Mouse (Mus musculus) C2C12 (cell line): ENCODE measurements around the gene Gng4. TPM values are rescaled to one million over a fixed set of nuclear protein-coding genes. Genes with fewer than 3 reads are reported as not detected.

ENCODE experiments used
- H3K27me3 ChIP-seq: one replicate; pipeline ENCODE4 v1.6.1; 2011; ENCODE audit not compliant: control insufficient read depth, insufficient read depth, insufficient read length
- H3K36me3 ChIP-seq: one replicate; pipeline ENCODE4 v1.6.1; 2011; ENCODE audit not compliant: control insufficient read depth, insufficient read depth
- H3K4me3 ChIP-seq: one replicate; pipeline ENCODE4 v1.5.1; 2011; ENCODE audit warnings: mild to moderate bottlenecking, control low read depth; ENCODE audit not compliant: poor library complexity, insufficient read depth, severe bottlenecking
- H3K79me2 ChIP-seq: one replicate; pipeline ENCODE4 v1.6.1; 2011; ENCODE audit not compliant: control insufficient read depth, insufficient read depth
- H3K79me3 ChIP-seq: one replicate; pipeline ENCODE4 v1.6.1; 2011; ENCODE audit warnings: low read depth, control low read depth
- H3ac ChIP-seq: one replicate; pipeline ENCODE3; 2011; ENCODE audit warnings: low read depth; ENCODE audit not compliant: control insufficient read depth, insufficient read length
- CEBPB ChIP-seq: IDR thresholded peaks from one replicate; pipeline ENCODE4 v1.6.1; 2011; ENCODE audit warnings: low read depth, mild to moderate bottlenecking, control low read depth, moderate library complexity
- CTCF ChIP-seq: IDR thresholded peaks from one replicate; pipeline ENCODE4 v1.5.1; 2011; ENCODE audit not compliant: control insufficient read depth, insufficient read depth, insufficient read length
- FOSL1 ChIP-seq: IDR thresholded peaks from one replicate; pipeline ENCODE4 v1.8.0; 2011; ENCODE audit warnings: mild to moderate bottlenecking, low read length; ENCODE audit not compliant: poor library complexity, insufficient read depth, severe bottlenecking
- MAX ChIP-seq: IDR thresholded peaks from one replicate; pipeline ENCODE4 v1.6.1; 2011; ENCODE audit warnings: mild to moderate bottlenecking, control low read depth
- MYOD1 ChIP-seq: IDR thresholded peaks from one replicate; pipeline ENCODE4 v1.6.1; 2011; ENCODE audit warnings: low read depth; ENCODE audit not compliant: control insufficient read depth, insufficient read length
- MYOG ChIP-seq: IDR thresholded peaks from one replicate; pipeline ENCODE4 v1.6.1; 2011; ENCODE audit not compliant: control insufficient read depth, insufficient read length; ENCODE audit errors: extremely low read depth
- USF1 ChIP-seq: IDR thresholded peaks from one replicate; pipeline ENCODE4 v1.6.1; 2011; ENCODE audit warnings: low read depth, mild to moderate bottlenecking, control low read depth, moderate library complexity
- polyA plus RNA-seq: library from polyadenylated mRNA; unstranded; fragments of >200 nt; fragmentation: generic; extraction: Trizol; gene quantifications from one replicate; pipeline ENCODE4 v1.2.1, GENCODE M21; 2012; ENCODE audit warnings: missing spikeins

Gng4 gene
- polyA plus RNA-seq, 1 experiment: 0.04 TPM

DNA sequence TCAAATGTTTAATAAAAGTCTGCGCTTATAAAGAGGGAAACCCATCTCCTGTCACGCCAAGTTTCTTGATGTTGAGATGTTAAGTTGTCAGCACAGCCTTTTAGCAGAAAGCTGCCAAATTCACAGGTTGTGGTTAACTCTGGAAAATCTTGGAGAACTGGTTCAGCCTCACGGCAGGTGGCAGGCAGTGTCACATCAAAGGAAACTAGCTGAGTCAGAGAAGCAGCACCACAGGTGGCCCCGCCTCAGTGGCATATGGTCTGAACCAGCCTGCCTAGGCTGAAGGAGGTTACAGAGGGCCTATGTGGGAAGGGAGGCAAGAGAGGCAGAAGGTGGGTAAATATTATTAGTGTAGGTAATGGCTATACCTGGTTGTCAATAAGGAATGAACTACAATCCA is 61.2 kb downstream of the Gng4 start:
- no peaks in the 10 kb centered on the region for H3K79me2 ChIP-seq
- H3K27me3 ChIP-seq: peaks cover 3% of the 10 kb centered on the region
- no peaks in the 10 kb centered on the region for H3K79me3 ChIP-seq
- H3K4me3 ChIP-seq: no peak overlapping the region
- no peaks in the 10 kb centered on the region for H3K36me3 ChIP-seq
- TF ChIP-seq USF1 (no peak), FOSL1 (no peak), MYOD1 (no peak), MAX (no peak), CTCF (no peak), CEBPB (no peak), MYOG (no peak)
- no peak overlapping the region for H3ac ChIP-seq

DNA sequence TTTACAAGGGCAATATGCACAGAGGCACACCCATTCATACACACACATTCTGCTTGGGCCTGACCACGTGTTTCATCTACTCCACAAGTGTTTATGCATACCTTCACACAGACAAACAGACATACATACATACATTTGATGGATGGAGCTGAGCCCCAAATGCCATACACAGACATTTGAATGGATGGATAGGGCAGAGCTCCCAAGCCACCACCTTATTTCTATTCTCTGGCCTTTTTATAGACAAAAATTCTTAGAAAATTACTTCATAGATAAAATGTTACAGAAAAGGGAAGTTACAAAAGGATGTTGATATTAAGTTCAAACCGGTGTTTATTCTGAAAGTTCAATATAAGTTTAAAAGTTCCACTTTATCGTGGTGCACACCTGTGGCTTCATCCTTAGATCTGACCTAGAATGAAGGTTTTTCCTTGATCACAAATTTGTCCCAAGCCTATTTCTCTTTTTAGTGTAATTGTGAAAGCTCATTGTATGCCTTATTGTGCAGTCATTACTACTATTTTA is 63.3 kb downstream of the Gng4 start:
- no peak overlapping the region for H3K4me3 ChIP-seq
- no peaks in the 10 kb centered on the region for H3K79me2 ChIP-seq
- no peaks in the 10 kb centered on the region for H3K79me3 ChIP-seq
- H3ac ChIP-seq: no peak overlapping the region
- H3K36me3 ChIP-seq: no peaks in the 10 kb centered on the region
- TF ChIP-seq MAX: no peak
- TF ChIP-seq FOSL1: no peak
- TF ChIP-seq CTCF: no peak
- TF ChIP-seq USF1: no peak
- no peak for TF ChIP-seq CEBPB
- TF ChIP-seq MYOG: no peak
- TF ChIP-seq MYOD1: no peak
- peaks cover 3% of the 10 kb centered on the region for H3K27me3 ChIP-seq

DNA sequence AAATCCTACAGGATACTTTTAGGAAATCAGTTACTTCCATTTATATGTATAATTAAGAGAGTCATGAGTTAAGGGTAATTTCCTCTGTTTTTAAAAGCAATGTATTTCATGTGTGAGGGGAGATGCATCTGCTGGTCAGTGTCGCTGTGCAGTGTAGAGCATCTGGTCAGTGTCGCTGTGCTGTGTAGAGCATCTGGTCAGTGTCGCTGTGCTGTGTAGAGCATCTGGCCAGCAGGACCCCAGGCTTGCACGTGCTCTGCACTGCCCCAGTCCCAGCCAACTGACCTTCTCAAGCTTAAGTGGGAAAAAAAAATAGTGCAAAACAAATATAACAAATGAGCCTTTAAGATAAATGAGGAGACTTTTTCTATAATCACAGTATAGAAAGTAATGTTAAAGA is 73.3 kb downstream of the Gng4 start:
- peaks cover 4% of the 10 kb centered on the region for H3K27me3 ChIP-seq
- H3K79me3 ChIP-seq: no peaks in the 10 kb centered on the region
- H3K79me2 ChIP-seq: no peaks in the 10 kb centered on the region
- H3K36me3 ChIP-seq: no peaks in the 10 kb centered on the region
- no peak overlapping the region for H3ac ChIP-seq
- no peak overlapping the region for H3K4me3 ChIP-seq
- TF ChIP-seq MYOG: no peak
- no peak for TF ChIP-seq MYOD1
- TF ChIP-seq FOSL1: no peak
- no peak for TF ChIP-seq CEBPB
- TF ChIP-seq CTCF: no peak
- no peak for TF ChIP-seq MAX
- TF ChIP-seq USF1: no peak

DNA sequence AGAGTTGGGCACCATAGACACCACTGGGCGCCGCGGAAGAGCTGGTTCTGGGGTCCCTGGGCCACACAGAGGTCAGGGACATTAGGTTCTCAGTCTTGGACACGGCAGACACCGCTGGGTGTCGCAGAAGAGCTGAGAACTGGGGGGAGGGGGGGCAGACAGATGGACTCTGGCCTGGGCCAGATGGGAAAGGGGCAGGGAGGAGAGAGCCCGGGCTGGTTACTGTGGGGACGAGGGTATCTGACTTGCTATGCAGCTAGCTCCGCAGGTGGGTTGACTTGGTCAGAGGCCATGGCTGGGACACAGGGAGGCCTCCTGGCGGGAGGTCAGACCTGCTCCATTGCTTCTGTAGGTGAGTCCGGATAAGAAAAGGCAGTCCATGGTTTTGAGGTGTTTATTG is 78.5 kb downstream of the Gng4 start:
- TF ChIP-seq CEBPB: no peak
- TF ChIP-seq MYOD1: no peak
- no peak for TF ChIP-seq USF1
- no peak for TF ChIP-seq MAX
- no peak for TF ChIP-seq CTCF
- no peak for TF ChIP-seq MYOG
- TF ChIP-seq FOSL1: no peak
- H3K36me3 ChIP-seq: no peaks in the 10 kb centered on the region
- no peaks in the 10 kb centered on the region for H3K79me2 ChIP-seq
- peaks cover under 1% of the 10 kb centered on the region for H3K27me3 ChIP-seq
- no peaks in the 10 kb centered on the region for H3K79me3 ChIP-seq
- H3ac ChIP-seq: no peak overlapping the region
- no peak overlapping the region for H3K4me3 ChIP-seq

DNA sequence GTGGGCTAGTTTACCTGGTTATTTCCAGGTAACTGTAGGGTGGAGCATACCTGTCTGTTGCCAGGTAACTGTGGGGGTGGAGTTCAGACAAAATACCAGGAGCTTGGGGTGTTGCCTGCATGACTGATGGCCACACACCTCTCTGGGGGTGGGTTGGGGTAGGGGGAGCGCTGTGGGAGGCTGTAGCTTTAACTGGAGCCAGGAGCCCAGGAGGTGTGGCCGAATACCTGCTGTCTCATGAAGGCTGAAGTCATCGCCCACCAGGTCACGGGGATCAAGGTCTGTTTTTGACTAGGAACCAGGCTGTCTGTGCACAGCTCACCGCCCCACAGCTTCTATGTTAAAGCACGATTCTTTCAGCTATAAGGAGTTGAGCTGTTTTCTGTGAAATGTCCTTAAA is 79.1 kb downstream of the Gng4 start:
- Histone ChIP-seq H3K36me3 (no peaks in the 10 kb centered on the region), H3K4me3 (no peak overlapping the region), H3ac (no peak overlapping the region), H3K79me3 (no peaks in the 10 kb centered on the region), H3K79me2 (no peaks in the 10 kb centered on the region), H3K27me3 (no peaks in the 10 kb centered on the region)
- TF ChIP-seq CTCF (no peak), MAX (no peak), MYOD1 (no peak), USF1 (no peak)

DNA sequence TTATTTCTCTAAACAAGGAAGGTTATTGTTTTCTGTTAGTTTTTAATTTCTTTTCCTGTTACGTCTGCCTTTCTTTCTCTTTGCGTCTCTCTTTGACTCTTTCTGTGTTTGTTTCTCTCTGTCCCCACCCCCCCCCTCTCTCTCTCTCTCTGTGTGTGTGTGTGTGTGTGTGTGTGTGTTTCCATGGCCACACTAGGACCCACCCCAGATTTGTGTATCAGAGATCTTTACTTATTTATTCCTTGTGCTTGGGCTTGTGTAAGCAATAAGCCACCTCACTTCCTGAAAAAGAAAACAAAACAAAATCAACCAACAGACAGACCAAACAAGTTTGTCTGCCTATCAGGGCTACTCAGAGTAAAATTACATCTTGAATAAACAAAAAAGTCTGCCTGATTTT is 82.5 kb downstream of the Gng4 start:
- Histone ChIP-seq H3ac (no peak overlapping the region), H3K79me3 (no peaks in the 10 kb centered on the region), H3K79me2 (no peaks in the 10 kb centered on the region), H3K36me3 (no peaks in the 10 kb centered on the region), H3K27me3 (no peaks in the 10 kb centered on the region), H3K4me3 (no peak overlapping the region)
- TF ChIP-seq MYOG (no peak), USF1 (no peak), MAX (no peak), CEBPB (no peak), MYOD1 (no peak), CTCF (no peak), FOSL1 (no peak)
